Mouse (Mus musculus) CH12.LX (cell line): ENCODE data around the gene Sema4g. TPM values are rescaled to one million over a fixed set of nuclear protein-coding genes. Genes with fewer than 3 reads are reported as not detected.

Experiments used
- DNase-seq: peaks from one replicate; pipeline ENCODE4 v3.0.0-alpha.2; 2013; ENCODE audit errors: extremely low read depth
- H3K27ac ChIP-seq: 2 replicates; pipeline ENCODE4 v1.5.1; 2012; ENCODE audit warnings: low read depth, mild to moderate bottlenecking, control low read depth, moderate library complexity; ENCODE audit not compliant: insufficient read depth
- H3K27me3 ChIP-seq: replicated peaks from 2 replicates; pipeline ENCODE3; 2012; ENCODE audit warnings: inconsistent platforms
- H3K36me3 ChIP-seq, 2 experiments: replicated peaks in 1 of 2; 2 replicates each; pipeline versions ENCODE3 to v1.6.1; 2012; ENCODE audit warnings: inconsistent platforms in 1 of 2, low read length in 1 of 2, mild to moderate bottlenecking in 1 of 2, mixed read lengths in 1 of 2, moderate library complexity in 1 of 2; ENCODE audit not compliant: control insufficient read depth in 1 of 2, insufficient read depth in 1 of 2
- H3K4me1 ChIP-seq, 2 experiments: 2 replicates each; pipeline ENCODE4 v1.6.1; 2012; ENCODE audit warnings: inconsistent platforms in 1 of 2, moderate library complexity in 1 of 2; ENCODE audit not compliant: insufficient read depth in 2 of 2, control insufficient read depth in 1 of 2
- H3K4me2 ChIP-seq: 2 replicates; pipeline ENCODE4 v1.6.1; 2012; ENCODE audit warnings: low read depth, mild to moderate bottlenecking, control low read depth; ENCODE audit not compliant: poor library complexity, insufficient read depth, severe bottlenecking
- H3K4me3 ChIP-seq, 3 experiments: fragments of 150-350 bp in 1 of 3; sonication (generic) in 1 of 3; replicated peaks in 1 of 3; 2 replicates each; pipeline versions ENCODE3 to v1.5.1; 2011 to 2012; ENCODE audit warnings: low read depth in 2 of 3, low read length in 2 of 3, mild to moderate bottlenecking in 2 of 3, moderate library complexity in 2 of 3, control low read depth in 1 of 3, improper control_type of control experiment in 1 of 3, inconsistent platforms in 1 of 3, mixed read lengths in 1 of 3; ENCODE audit not compliant: poor library complexity in 1 of 3
- H3K79me2 ChIP-seq: replicated peaks from 2 replicates; pipeline ENCODE4 v1.6.1; 2012; ENCODE audit warnings: mild to moderate bottlenecking, moderate library complexity; ENCODE audit not compliant: control insufficient read depth, poor library complexity, insufficient read depth, severe bottlenecking; ENCODE audit errors: extremely low read depth
- H3K9ac ChIP-seq: 2 replicates; pipeline ENCODE4 v1.6.1; 2012; ENCODE audit warnings: low read depth, mild to moderate bottlenecking, control low read depth, moderate library complexity; ENCODE audit not compliant: insufficient read depth
- H3K9me3 ChIP-seq: replicated peaks from 2 replicates; pipeline ENCODE3; 2012; ENCODE audit warnings: low read length, inconsistent platforms, mixed read lengths
- CHD1 ChIP-seq: IDR thresholded peaks from 2 replicates; pipeline ENCODE4 v1.6.1; 2012; ENCODE audit warnings: low read depth, low read length, improper control_type of control experiment, inconsistent platforms
- CTCF ChIP-seq, 2 experiments: IDR thresholded peaks in 1 of 2; conservative IDR thresholded peaks in 1 of 2; 2 replicates each; pipeline ENCODE4 v1.5.1; 2011 to 2012; ENCODE audit warnings: low read depth in 2 of 2, low read length in 2 of 2, improper control_type of control experiment in 1 of 2, inconsistent platforms in 1 of 2, mild to moderate bottlenecking in 1 of 2, moderate library complexity in 1 of 2
- E2F4 ChIP-seq: IDR thresholded peaks from 2 replicates; pipeline ENCODE4 v1.6.1; 2011; ENCODE audit warnings: low read depth, low read length, improper control_type of control experiment; ENCODE audit not compliant: insufficient replicate concordance
- ELF1 ChIP-seq: IDR thresholded peaks from 2 replicates; pipeline ENCODE4 v1.6.1; 2014; ENCODE audit warnings: low read depth, mild to moderate bottlenecking, inconsistent platforms, low read length, improper control_type of control experiment
- EP300 ChIP-seq: IDR thresholded peaks from 2 replicates; pipeline ENCODE4 v1.6.1; 2011; ENCODE audit warnings: low read length, improper control_type of control experiment
- GABPA ChIP-seq: IDR thresholded peaks from 2 replicates; pipeline ENCODE4 v1.6.1; 2012; ENCODE audit warnings: low read depth, low read length, improper control_type of control experiment, inconsistent platforms; ENCODE audit not compliant: insufficient replicate concordance
- IRF4 ChIP-seq: IDR thresholded peaks from 2 replicates; pipeline ENCODE4 v1.6.1; 2014; ENCODE audit warnings: low read depth, mild to moderate bottlenecking, inconsistent platforms, low read length, improper control_type of control experiment
- JUN ChIP-seq: IDR thresholded peaks from 2 replicates; pipeline ENCODE4 v1.6.1; 2011; ENCODE audit warnings: low read depth, mild to moderate bottlenecking, low read length, improper control_type of control experiment, moderate library complexity; ENCODE audit not compliant: insufficient read depth
- JUND ChIP-seq: conservative IDR thresholded peaks from 2 replicates; pipeline ENCODE4 v1.6.1; 2011; ENCODE audit warnings: low read depth, low read length, improper control_type of control experiment
- MAFK ChIP-seq: IDR thresholded peaks from 2 replicates; pipeline ENCODE4 v1.6.1; 2011; ENCODE audit warnings: low read length, improper control_type of control experiment; ENCODE audit not compliant: insufficient replicate concordance
- MAX ChIP-seq: IDR thresholded peaks from 2 replicates; pipeline ENCODE4 v1.6.1; 2011; ENCODE audit warnings: low read length, improper control_type of control experiment
- MAZ ChIP-seq: IDR thresholded peaks from 2 replicates; pipeline ENCODE4 v1.6.1; 2012; ENCODE audit warnings: low read depth, mild to moderate bottlenecking, inconsistent platforms, low read length, improper control_type of control experiment, moderate library complexity
- MXI1 ChIP-seq: IDR thresholded peaks from 2 replicates; pipeline ENCODE4 v1.6.1; 2011; ENCODE audit warnings: mild to moderate bottlenecking, low read depth, low read length, improper control_type of control experiment
- MYC ChIP-seq: IDR thresholded peaks from 2 replicates; pipeline ENCODE4 v1.6.1; 2011; ENCODE audit warnings: low read depth, mild to moderate bottlenecking, improper control_type of control experiment, low read length
- NELFE ChIP-seq: IDR thresholded peaks from 2 replicates; pipeline ENCODE4 v1.6.1; 2011; ENCODE audit warnings: low read depth, low read length, improper control_type of control experiment
- PAX5 ChIP-seq: IDR thresholded peaks from 2 replicates; pipeline ENCODE4 v1.6.1; 2012; ENCODE audit warnings: low read length, inconsistent platforms, mixed read lengths
- POLR2A ChIP-seq: IDR thresholded peaks from 2 replicates; pipeline ENCODE4 v1.6.1; 2011; ENCODE audit warnings: low read depth, mild to moderate bottlenecking, improper control_type of control experiment, low read length
- RAD21 ChIP-seq: IDR thresholded peaks from 2 replicates; pipeline ENCODE4 v1.6.1; 2011; ENCODE audit warnings: low read depth, mild to moderate bottlenecking, low read length, improper control_type of control experiment, moderate library complexity
- SIN3A ChIP-seq: IDR thresholded peaks from 2 replicates; pipeline ENCODE4 v1.6.1; 2012; ENCODE audit warnings: low read length, improper control_type of control experiment, inconsistent platforms
- USF1 ChIP-seq: IDR thresholded peaks from 2 replicates; pipeline ENCODE4 v1.6.1; 2014; ENCODE audit warnings: low read depth, mild to moderate bottlenecking, inconsistent platforms, low read length, improper control_type of control experiment
- ZC3H11A ChIP-seq: IDR thresholded peaks from 2 replicates; pipeline ENCODE4 v1.6.1; 2012; ENCODE audit warnings: low read depth, mild to moderate bottlenecking, inconsistent platforms, low read length, improper control_type of control experiment
- ZKSCAN1 ChIP-seq: IDR thresholded peaks from 2 replicates; pipeline ENCODE4 v1.6.1; 2012; ENCODE audit warnings: low read depth, inconsistent platforms, low read length, improper control_type of control experiment, borderline replicate concordance
- ZNF384 ChIP-seq: IDR thresholded peaks from 2 replicates; pipeline ENCODE4 v1.6.1; 2012; ENCODE audit warnings: low read depth, low read length, improper control_type of control experiment, inconsistent platforms
- dilution Hi-C: fragments of 300-500 bp; cut with MboI; formaldehyde crosslinking; loops from 2 replicates; pipeline ENCODE4 v1.14.3; 2020; ENCODE audit warnings: low sequenced_read_pairs; ENCODE audit not compliant: extremely low pct_unique_long_range_greater_than_20kb, extremely low pct_ligation_motif_present
- in situ Hi-C: fragments of 300-500 bp; cut with MboI; formaldehyde crosslinking; loops from 3 replicates; pipeline ENCODE4 v1.14.3; 2019; ENCODE audit warnings: low sequenced_read_pairs, low pct_ligation_motif_present, low pct_unique_long_range_greater_than_20kb, mixed read lengths
- polyA plus RNA-seq: library from polyadenylated mRNA; unstranded; fragments of >175 nt; gene quantifications from 2 replicates; pipeline ENCODE4 v1.2.1, GENCODE M21; 2012; ENCODE audit warnings: low read depth; ENCODE audit not compliant: insufficient read length
- total RNA-seq, 2 experiments: library from RNA; depleted of rRNA; stranded (reverse); fragments of 300-350 nt in 1 of 2; fragments of >200 nt in 1 of 2; gene quantifications; 2 replicates each; pipeline ENCODE4 v1.2.3; 2012 to 2014

The Sema4g gene
- total and polyA plus RNA-seq, 3 experiments: 0.71 to 8.4 (median 1.1) TPM

GRCm38 (mm10) chr19:45010646-45011045 is 21.7 kb downstream of the Sema4g start:
- H3K4me1 ChIP-seq: peaks cover 26 to 50% of the 10 kb centered on the region in 2 experiments
- dilution Hi-C loops: no loop called here
- DNase-seq: no peak
- H3K27me3 ChIP-seq: no peaks in the 10 kb centered on the region
- no peak for TF ChIP-seq ZNF384
- no peak for TF ChIP-seq JUND
- no peak for TF ChIP-seq MYC
- TF ChIP-seq ELF1: no peak
- no peak for TF ChIP-seq MXI1
- TF ChIP-seq NELFE: no peak
- no peak for TF ChIP-seq E2F4
- TF ChIP-seq USF1: no peak
- TF ChIP-seq GABPA: no peak
- TF ChIP-seq MAX: no peak
- TF ChIP-seq ZKSCAN1: no peak
- no peak for TF ChIP-seq CHD1
- TF ChIP-seq MAFK: no peak
- TF ChIP-seq IRF4: no peak
- TF ChIP-seq EP300: no peak
- TF ChIP-seq JUN: no peak
- TF ChIP-seq CTCF (conservative IDR thresholded peaks at IDR 0.05 in 1 of 2, IDR thresholded peaks at IDR 0.05 in 1 of 2; ENCODE audit: low read depth in 2 of 2, low read length in 2 of 2): no peak
- in situ Hi-C loops: no loop called here
- peaks cover 28 to 59% of the 10 kb centered on the region in 2 experiments for H3K36me3 ChIP-seq
- peaks cover 19% of the 10 kb centered on the region for H3K79me2 ChIP-seq
- H3K9me3 ChIP-seq: no peaks in the 10 kb centered on the region
- no peak overlapping the region for H3K4me2 ChIP-seq
- H3K9ac ChIP-seq: no peak overlapping the region
- H3K27ac ChIP-seq: no peak overlapping the region
- no peak overlapping the region for H3K4me3 ChIP-seq

GRCm38 (mm10) chr19:45012219-45012618 is 23.3 kb downstream of the Sema4g start:
- H3K9ac ChIP-seq: no peak overlapping the region
- dilution Hi-C loops (no loop called here), in situ Hi-C loops (no loop called here)
- H3K79me2 ChIP-seq: peaks cover 12% of the 10 kb centered on the region; the same call in 1 of the 2 replicates
- H3K36me3 ChIP-seq: peaks cover 28 to 58% of the 10 kb centered on the region in 2 experiments
- H3K9me3 ChIP-seq: no peaks in the 10 kb centered on the region
- TF ChIP-seq ZC3H11A: no peak
- no peak for TF ChIP-seq E2F4
- TF ChIP-seq MAZ: no peak
- TF ChIP-seq PAX5: no peak
- no peak for TF ChIP-seq POLR2A
- TF ChIP-seq NELFE: no peak
- no peak for TF ChIP-seq EP300
- TF ChIP-seq JUND: no peak
- no peak for TF ChIP-seq MAX
- no peak for TF ChIP-seq SIN3A
- no peak for TF ChIP-seq IRF4
- TF ChIP-seq RAD21: no peak
- no peak for TF ChIP-seq ELF1
- peaks cover 5% of the 10 kb centered on the region for H3K27me3 ChIP-seq
- H3K4me2 ChIP-seq: no peak overlapping the region
- no peak for DNase-seq
- peaks cover 25 to 61% of the 10 kb centered on the region in 2 experiments for H3K4me1 ChIP-seq
- H3K27ac ChIP-seq: no peak overlapping the region
- H3K4me3 ChIP-seq: no peak overlapping the region
